Mouse (Mus musculus) C2C12 (cell line): ENCODE data around the gene Nt5c2. TPM values are rescaled to one million over a fixed set of nuclear protein-coding genes. Genes with fewer than 3 reads are reported as not detected.

Experiments
- H3K27me3 ChIP-seq: one replicate; pipeline ENCODE4 v1.6.1; 2011; ENCODE audit not compliant: control insufficient read depth, insufficient read depth, insufficient read length
- H3K36me3 ChIP-seq: one replicate; pipeline ENCODE4 v1.6.1; 2011; ENCODE audit not compliant: control insufficient read depth, insufficient read depth
- H3K4me3 ChIP-seq: one replicate; pipeline ENCODE4 v1.5.1; 2011; ENCODE audit warnings: mild to moderate bottlenecking, control low read depth; ENCODE audit not compliant: poor library complexity, insufficient read depth, severe bottlenecking
- H3K79me2 ChIP-seq: one replicate; pipeline ENCODE4 v1.6.1; 2011; ENCODE audit not compliant: control insufficient read depth, insufficient read depth
- H3K79me3 ChIP-seq: one replicate; pipeline ENCODE4 v1.6.1; 2011; ENCODE audit warnings: low read depth, control low read depth
- H3ac ChIP-seq: one replicate; pipeline ENCODE3; 2011; ENCODE audit warnings: low read depth; ENCODE audit not compliant: control insufficient read depth, insufficient read length
- CEBPB ChIP-seq: IDR thresholded peaks from one replicate; pipeline ENCODE4 v1.6.1; 2011; ENCODE audit warnings: low read depth, mild to moderate bottlenecking, control low read depth, moderate library complexity
- CTCF ChIP-seq: IDR thresholded peaks from one replicate; pipeline ENCODE4 v1.5.1; 2011; ENCODE audit not compliant: control insufficient read depth, insufficient read depth, insufficient read length
- FOSL1 ChIP-seq: IDR thresholded peaks from one replicate; pipeline ENCODE4 v1.8.0; 2011; ENCODE audit warnings: mild to moderate bottlenecking, low read length; ENCODE audit not compliant: poor library complexity, insufficient read depth, severe bottlenecking
- MAX ChIP-seq: IDR thresholded peaks from one replicate; pipeline ENCODE4 v1.6.1; 2011; ENCODE audit warnings: mild to moderate bottlenecking, control low read depth
- MYOD1 ChIP-seq: IDR thresholded peaks from one replicate; pipeline ENCODE4 v1.6.1; 2011; ENCODE audit warnings: low read depth; ENCODE audit not compliant: control insufficient read depth, insufficient read length
- MYOG ChIP-seq: IDR thresholded peaks from one replicate; pipeline ENCODE4 v1.6.1; 2011; ENCODE audit not compliant: control insufficient read depth, insufficient read length; ENCODE audit errors: extremely low read depth
- USF1 ChIP-seq: IDR thresholded peaks from one replicate; pipeline ENCODE4 v1.6.1; 2011; ENCODE audit warnings: low read depth, mild to moderate bottlenecking, control low read depth, moderate library complexity
- polyA plus RNA-seq: library from polyadenylated mRNA; unstranded; fragments of >200 nt; fragmentation: generic; extraction: Trizol; gene quantifications from one replicate; pipeline ENCODE4 v1.2.1, GENCODE M21; 2012; ENCODE audit warnings: missing spikeins

Nt5c2 gene
- polyA plus RNA-seq, 1 experiment: 18.2 TPM

DNA sequence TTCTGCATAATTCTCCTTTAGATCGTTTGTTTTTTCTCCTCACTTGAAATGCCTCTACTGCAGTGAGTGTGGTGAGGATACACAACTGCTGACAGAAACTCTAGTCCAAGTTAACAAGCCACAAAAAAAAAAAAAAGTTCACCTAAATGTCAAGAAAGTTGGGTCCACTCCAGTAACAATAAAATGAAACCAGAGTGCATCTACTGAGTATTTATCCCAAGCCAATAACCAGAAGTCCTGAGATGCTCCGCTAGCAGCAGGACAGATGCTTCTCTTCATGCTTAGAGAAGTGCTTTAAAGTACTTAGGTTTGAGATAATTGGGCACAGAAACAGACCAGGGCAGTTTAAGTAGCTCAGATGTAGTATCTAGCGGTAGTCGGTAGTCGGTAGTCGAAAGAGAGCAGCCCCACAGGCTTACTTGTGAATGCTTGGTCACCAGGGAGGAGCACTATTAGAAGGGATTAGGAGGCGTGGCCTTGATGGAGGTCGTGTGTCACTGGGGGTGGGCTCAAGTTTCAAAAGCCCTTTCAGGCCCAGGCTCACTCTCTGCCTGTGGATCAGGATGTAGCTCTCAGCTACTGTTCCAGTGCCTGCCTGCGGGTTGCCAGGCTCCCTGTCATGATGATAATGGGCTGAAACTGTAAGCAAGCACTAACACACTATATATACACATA, 99.4 kb downstream of the Nt5c2 start:
- TF ChIP-seq CTCF (no peak), MAX (no peak), FOSL1 (no peak), USF1 (no peak), MYOD1 (no peak), MYOG (no peak), CEBPB (no peak)
- Histone ChIP-seq H3K27me3 (no peaks in the 10 kb centered on the region), H3K36me3 (no peaks in the 10 kb centered on the region), H3K79me3 (peaks cover 4% of the 10 kb centered on the region), H3ac (no peak overlapping the region), H3K4me3 (no peak overlapping the region), H3K79me2 (peaks cover 19% of the 10 kb centered on the region)

- Histone ChIP-seq H3K27me3 (no peaks in the 10 kb centered on the region), H3ac (no peak overlapping the region), H3K79me3 (peaks cover 4% of the 10 kb centered on the region), H3K36me3 (no peaks in the 10 kb centered on the region), H3K4me3 (no peak overlapping the region), H3K79me2 (peaks cover 29% of the 10 kb centered on the region)
- TF ChIP-seq CTCF (no peak), USF1 (no peak), CEBPB (no peak), MYOG (no peak), MAX (no peak), MYOD1 (no peak), FOSL1 (no peak)
Observed at GRCm38 (mm10) chr19:46913626-46914025, 101.3 kb downstream of the Nt5c2 start.

DNA sequence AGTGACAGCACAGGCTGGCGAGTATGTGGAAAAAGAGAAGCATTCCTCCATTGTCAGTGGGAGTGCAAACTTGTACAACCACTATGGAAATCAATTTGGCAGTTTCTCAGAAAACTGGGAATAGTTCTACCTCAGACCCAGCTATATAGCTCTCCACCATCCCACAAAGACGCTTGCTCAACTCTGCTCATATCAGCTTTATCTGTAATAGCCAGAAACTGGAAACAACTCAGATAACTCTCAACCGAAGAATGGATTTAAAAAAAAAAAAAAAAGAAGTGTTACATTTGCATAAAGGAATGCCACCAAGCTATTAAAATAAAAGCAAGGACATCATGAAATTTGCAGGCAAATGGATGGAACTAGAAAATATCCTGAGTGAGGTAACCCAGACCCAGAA, 103.5 kb downstream of the Nt5c2 start:
- Histone ChIP-seq H3K79me3 (peaks cover 4% of the 10 kb centered on the region), H3ac (no peak overlapping the region), H3K4me3 (no peak overlapping the region), H3K36me3 (no peaks in the 10 kb centered on the region), H3K79me2 (peaks cover 36% of the 10 kb centered on the region), H3K27me3 (no peaks in the 10 kb centered on the region)
- TF ChIP-seq MYOG (no peak), CTCF (no peak), MAX (no peak), FOSL1 (no peak), CEBPB (no peak), USF1 (no peak), MYOD1 (no peak)

DNA sequence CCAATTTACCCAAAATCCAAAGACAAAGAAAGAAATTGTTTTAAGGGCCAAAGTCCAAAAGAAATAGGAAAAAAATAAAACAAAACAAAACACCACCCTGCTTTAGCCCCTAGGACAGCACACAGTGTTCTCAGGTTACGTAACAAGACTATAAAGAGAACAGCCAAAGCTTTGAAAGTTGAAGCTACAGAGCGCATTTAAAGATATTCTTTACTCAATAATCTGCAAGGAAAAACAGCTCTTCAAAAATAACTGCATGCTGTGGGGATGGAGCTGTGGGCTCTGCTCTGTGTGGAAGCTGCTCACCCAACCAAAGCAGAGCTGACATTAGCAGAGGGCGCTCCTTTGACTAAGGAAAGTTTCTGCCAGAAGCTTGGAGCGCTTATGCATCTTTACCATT, 106.0 kb downstream of the Nt5c2 start:
- peaks cover 24% of the 10 kb centered on the region for H3K79me2 ChIP-seq
- peaks cover 3% of the 10 kb centered on the region for H3K36me3 ChIP-seq
- TF ChIP-seq CTCF: no peak
- TF ChIP-seq MAX: no peak
- no peak for TF ChIP-seq CEBPB
- TF ChIP-seq MYOD1: no peak
- no peak for TF ChIP-seq MYOG
- no peak for TF ChIP-seq USF1
- TF ChIP-seq FOSL1: no peak
- H3ac ChIP-seq: no peak overlapping the region
- H3K79me3 ChIP-seq: peaks cover 4% of the 10 kb centered on the region
- no peak overlapping the region for H3K4me3 ChIP-seq
- H3K27me3 ChIP-seq: no peaks in the 10 kb centered on the region

DNA sequence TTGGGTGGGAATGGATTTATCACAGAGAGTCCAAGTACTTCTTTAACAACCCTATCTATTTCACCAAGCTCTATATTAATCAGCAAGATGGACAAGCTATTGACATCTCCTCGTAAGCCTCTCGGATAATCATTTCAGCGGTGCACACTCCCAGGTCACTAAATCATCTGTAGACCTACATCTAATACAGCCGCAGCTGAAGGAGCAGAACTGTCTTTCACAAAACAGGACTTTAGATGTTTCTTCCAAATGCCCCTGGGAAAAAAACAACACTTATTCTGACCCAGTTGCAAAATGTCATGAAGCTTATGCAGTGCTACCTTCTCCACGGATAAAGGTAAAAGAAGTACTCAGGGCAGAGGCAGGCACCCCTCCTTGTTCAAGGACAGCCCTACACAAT, 106.7 kb downstream of the Nt5c2 start:
- peaks cover 24% of the 10 kb centered on the region for H3K79me2 ChIP-seq
- H3K36me3 ChIP-seq: peaks cover 3% of the 10 kb centered on the region
- no peak for TF ChIP-seq CEBPB
- TF ChIP-seq FOSL1: no peak
- TF ChIP-seq USF1: no peak
- TF ChIP-seq MYOD1: no peak
- H3K79me3 ChIP-seq: no peaks in the 10 kb centered on the region
- H3ac ChIP-seq: no peak overlapping the region
- H3K27me3 ChIP-seq: no peaks in the 10 kb centered on the region
- no peak overlapping the region for H3K4me3 ChIP-seq

DNA sequence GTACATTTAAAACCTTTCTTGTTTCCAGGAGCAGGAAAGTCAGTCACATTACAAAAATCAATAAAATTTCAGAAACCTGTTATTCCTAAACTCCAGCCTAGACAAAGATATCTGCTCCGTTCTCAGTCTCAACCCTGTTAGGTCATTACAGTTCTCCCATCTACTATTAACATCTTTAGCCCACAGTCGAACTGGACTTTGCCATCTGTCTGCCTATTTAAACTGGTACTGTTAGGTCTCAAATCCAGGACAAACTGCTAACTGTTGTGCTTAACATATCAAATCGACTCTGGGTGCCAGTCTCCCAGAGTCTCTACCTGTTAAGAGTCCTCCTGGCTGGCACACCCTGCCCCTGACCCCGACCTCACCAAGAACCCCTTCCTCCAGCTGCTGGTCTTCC, 109.0 kb downstream of the Nt5c2 start:
- H3K4me3 ChIP-seq: no peak overlapping the region
- H3K27me3 ChIP-seq: no peaks in the 10 kb centered on the region
- H3ac ChIP-seq: no peak overlapping the region
- no peak for TF ChIP-seq MYOG
- no peak for TF ChIP-seq MAX
- TF ChIP-seq FOSL1: no peak
- no peak for TF ChIP-seq CTCF
- no peak for TF ChIP-seq CEBPB
- no peak for TF ChIP-seq USF1
- no peak for TF ChIP-seq MYOD1
- H3K79me2 ChIP-seq: peaks cover 21% of the 10 kb centered on the region
- H3K36me3 ChIP-seq: peaks cover 5% of the 10 kb centered on the region
- H3K79me3 ChIP-seq: no peaks in the 10 kb centered on the region
